Mouse (Mus musculus) limb, embryonic 14.5 days (tissue): ENCODE measurements around the gene Gm5134. TPM values are rescaled to one million over a fixed set of nuclear protein-coding genes. Genes with fewer than 3 reads are reported as not detected.
"Not testable (repeated sequence)": the region's sequence is repeated elsewhere in the genome, so short reads cannot be mapped to it uniquely, and the experiment has no call there.

Experiments used
- ATAC-seq: fragments of 200-750 bp; cut with Nextera tagmentation; 2 replicates; pipeline ENCODE4 v1.8.0; 2017; ENCODE audit warnings: low read depth, moderate number of reproducible peaks, moderate TSS enrichment; ENCODE audit not compliant: low FRiP score
- DNase-seq: peaks from one replicate; pipeline ENCODE4 v3.0.0-alpha.2; 2015; ENCODE audit warnings: low spot score
- H3K27ac ChIP-seq: fragments of 300-500 bp; sonication (generic); replicated peaks from 2 replicates; pipeline ENCODE4 v1.5.1; 2014; ENCODE audit warnings: low read depth, mild to moderate bottlenecking, low read length, moderate library complexity, mixed read lengths
- H3K27me3 ChIP-seq: fragments of 300-500 bp; sonication (generic); 2 replicates; pipeline ENCODE4 v1.6.1; 2014; ENCODE audit warnings: low read length, mixed read lengths; ENCODE audit not compliant: control insufficient read depth, insufficient read depth
- H3K36me3 ChIP-seq: fragments of 300-500 bp; sonication (generic); 2 replicates; pipeline ENCODE4 v1.6.1; 2014; ENCODE audit warnings: mild to moderate bottlenecking, low read length, moderate library complexity, mixed read lengths; ENCODE audit not compliant: control insufficient read depth, insufficient read depth
- H3K4me1 ChIP-seq: fragments of 300-500 bp; sonication (generic); 2 replicates; pipeline ENCODE4 v1.6.1; 2014; ENCODE audit warnings: antibody characterized with exemption, low read length, mixed read lengths; ENCODE audit not compliant: control insufficient read depth, insufficient read depth
- H3K4me2 ChIP-seq: fragments of 300-500 bp; sonication (generic); replicated peaks from 2 replicates; pipeline ENCODE4 v1.6.1; 2014; ENCODE audit warnings: low read depth, mild to moderate bottlenecking, low read length, moderate library complexity; ENCODE audit not compliant: severe bottlenecking
- H3K4me3 ChIP-seq: fragments of 300-500 bp; sonication (generic); replicated peaks from 2 replicates; pipeline ENCODE4 v1.5.1; 2014; ENCODE audit warnings: low read length
- H3K9ac ChIP-seq: fragments of 300-500 bp; sonication (generic); 2 replicates; pipeline ENCODE4 v1.6.1; 2014; ENCODE audit warnings: mild to moderate bottlenecking, low read depth, low read length, moderate library complexity; ENCODE audit not compliant: severe bottlenecking
- H3K9me3 ChIP-seq: fragments of 300-500 bp; sonication (generic); 2 replicates; pipeline ENCODE4 v1.6.1; 2016; ENCODE audit warnings: low read length; ENCODE audit not compliant: control insufficient read depth
- POLR2A ChIP-seq: fragments of 200-500 bp; IDR thresholded peaks from 2 replicates; pipeline ENCODE4 v1.8.0; 2012; ENCODE audit warnings: inconsistent platforms, mild to moderate bottlenecking, moderate library complexity, borderline replicate concordance; ENCODE audit not compliant: insufficient read depth, insufficient read length; ENCODE audit errors: extremely low read depth
- WGBS: fragments of 180-500 bp; shearing (Covaris S2); extraction: QIAGEN DNeasy Blood & Tissue Kit; methylation state at CpG from one replicate; pipeline ENCODE4 v1.1.7; 2014; 5-methylcytosine and 5-hydroxymethylcytosine counted together
- polyA plus RNA-seq, 2 experiments: library from polyadenylated mRNA; depleted of rRNA in 1 of 2; stranded (reverse) in 1 of 2; unstranded in 1 of 2; fragments of >200 nt; fragmentation: Nextera tagmentation in 1 of 2; extraction: Ambion mirVana in 1 of 2; gene quantifications; 2 replicates each; pipeline versions ENCODE4 v1.2.1 to v1.2.3; 2012 to 2014

The Gm5134 gene
- polyA plus RNA-seq, 2 experiments: 0.04 to 0.10 TPM

DNA sequence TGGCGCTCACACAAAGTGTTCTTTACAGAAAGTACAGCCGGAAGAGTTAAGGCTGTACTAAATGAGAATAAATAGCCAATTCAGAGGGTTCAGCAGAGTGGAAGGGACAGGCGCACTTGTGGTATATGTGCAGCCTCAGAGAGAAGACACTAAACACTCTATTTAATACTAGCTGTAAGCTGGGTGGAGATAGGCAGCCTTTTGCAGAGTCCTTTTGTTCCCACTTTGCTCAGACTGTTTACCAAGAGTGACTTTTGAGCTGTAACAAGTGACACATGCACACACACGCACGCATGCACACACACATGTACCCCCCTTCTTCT, 24.5 kb downstream of the Gm5134 start:
- H3K4me1 ChIP-seq: no peaks in the 10 kb centered on the region
- H3K27me3 ChIP-seq: no peaks in the 10 kb centered on the region
- no peak overlapping the region for H3K27ac ChIP-seq
- DNase-seq: no peak
- no peak for ATAC-seq
- WGBS: 92% methylated on average over 5 of the region's 5 CpGs
- no peaks in the 10 kb centered on the region for H3K9me3 ChIP-seq
- no peak overlapping the region for H3K9ac ChIP-seq
- no peak for TF ChIP-seq POLR2A
- H3K4me2 ChIP-seq: no peak overlapping the region
- H3K36me3 ChIP-seq: no peaks in the 10 kb centered on the region
- no peak overlapping the region for H3K4me3 ChIP-seq

DNA sequence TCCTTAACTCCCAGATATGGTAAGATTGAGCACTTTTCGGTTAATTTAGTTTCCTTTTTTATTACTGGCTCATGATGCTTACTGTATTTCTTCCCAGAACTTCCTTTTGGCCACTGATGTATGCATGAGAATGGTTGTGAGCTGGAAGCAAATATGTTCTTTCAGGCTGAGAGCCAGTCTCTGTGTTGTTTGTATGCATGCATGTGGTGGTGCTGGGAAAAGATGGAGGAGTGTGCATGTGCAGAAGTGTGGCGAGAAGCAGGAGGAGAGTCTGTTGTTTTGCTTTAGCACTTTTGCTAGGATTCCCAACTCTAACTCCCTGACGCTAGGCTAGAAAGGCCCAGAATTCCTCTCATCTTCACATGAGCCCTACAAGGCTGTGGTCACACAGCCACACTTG, 25.1 kb downstream of the Gm5134 start:
- 88% methylated on average over 3 of the region's 3 CpGs for WGBS
- TF ChIP-seq POLR2A: no peak
- DNase-seq (no peak), ATAC-seq (no peak)
- no peaks in the 10 kb centered on the region for H3K9me3 ChIP-seq
- no peak overlapping the region for H3K4me2 ChIP-seq
- H3K36me3 ChIP-seq: no peaks in the 10 kb centered on the region
- no peak overlapping the region for H3K4me3 ChIP-seq
- no peaks in the 10 kb centered on the region for H3K27me3 ChIP-seq
- H3K9ac ChIP-seq: no peak overlapping the region
- no peaks in the 10 kb centered on the region for H3K4me1 ChIP-seq
- no peak overlapping the region for H3K27ac ChIP-seq

DNA sequence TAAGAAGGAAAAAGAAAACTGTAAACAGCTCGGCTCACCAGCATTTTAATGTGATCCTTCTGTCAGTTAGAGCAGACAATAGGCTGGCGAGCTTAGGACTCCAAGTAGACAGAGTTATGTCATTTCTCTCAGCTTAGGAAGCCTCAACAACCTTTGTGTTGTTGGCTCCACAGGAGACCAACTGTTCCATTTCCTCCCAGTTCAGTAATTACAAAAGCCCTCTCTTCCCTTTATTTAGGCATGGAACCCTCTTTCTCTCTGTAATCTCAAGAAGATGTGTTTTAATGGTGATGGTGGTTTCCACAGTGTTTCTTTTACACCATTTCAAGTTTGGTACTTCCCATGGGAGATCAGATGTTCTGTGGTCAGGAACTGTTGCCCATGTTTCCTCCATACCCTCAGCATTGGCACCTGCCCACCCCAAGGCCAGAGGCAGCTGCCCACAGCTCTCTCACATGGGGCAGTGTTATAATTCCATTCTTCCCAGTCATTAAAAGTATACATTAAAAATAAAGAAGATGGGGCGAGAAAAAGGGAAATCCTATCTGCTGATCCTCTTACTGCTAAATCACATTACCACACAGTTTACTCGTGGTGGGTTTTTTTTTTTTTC, 36.2 kb downstream of the Gm5134 start:
- Histone ChIP-seq H3K4me1 (no peaks in the 10 kb centered on the region), H3K4me3 (no peak overlapping the region), H3K27me3 (no peaks in the 10 kb centered on the region), H3K36me3 (no peaks in the 10 kb centered on the region), H3K9me3 (no peaks in the 10 kb centered on the region), H3K27ac (no peak overlapping the region), H3K4me2 (no peak overlapping the region), H3K9ac (no peak overlapping the region)
- WGBS: 73% methylated on average over 4 of the region's 4 CpGs
- no peak for TF ChIP-seq POLR2A
- DNase-seq (no peak), ATAC-seq (no peak)

DNA sequence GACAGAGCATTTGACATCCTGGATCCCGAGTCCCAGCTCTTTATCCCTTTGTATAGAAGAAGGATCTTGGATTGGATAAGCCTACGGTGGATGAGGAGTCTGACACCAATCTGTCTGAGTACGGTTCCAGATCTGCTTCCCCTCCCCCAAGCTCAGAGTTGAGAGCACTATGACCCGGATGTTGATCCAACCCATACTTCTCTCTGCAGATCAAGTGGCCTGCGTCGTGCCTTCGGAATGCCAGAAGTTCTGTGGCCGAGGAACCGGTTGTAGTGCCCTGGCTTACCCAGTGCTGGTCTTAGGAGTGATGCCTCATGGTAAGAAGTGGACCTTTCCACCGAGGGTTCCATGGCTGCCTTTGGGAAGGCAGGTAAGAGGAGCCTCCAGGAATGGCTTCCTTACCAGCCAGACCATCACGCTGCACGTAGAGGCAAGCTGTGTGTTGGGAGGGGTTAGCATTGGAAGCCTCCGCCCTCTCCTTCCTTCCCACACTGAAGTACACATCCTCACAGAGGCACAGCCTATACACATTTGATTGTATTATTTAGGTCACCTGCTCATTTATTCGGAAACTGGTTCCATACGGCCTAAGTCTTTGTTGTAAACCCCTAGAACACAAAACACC, 39.4 kb downstream of the Gm5134 start:
- no peak for TF ChIP-seq POLR2A
- H3K9me3 ChIP-seq: no peaks in the 10 kb centered on the region
- no peak overlapping the region for H3K4me3 ChIP-seq
- DNase-seq (no peak), ATAC-seq (no peak)
- no peak overlapping the region for H3K4me2 ChIP-seq
- no peaks in the 10 kb centered on the region for H3K4me1 ChIP-seq
- no peaks in the 10 kb centered on the region for H3K36me3 ChIP-seq
- WGBS: 84% methylated on average over 15 of the region's 15 CpGs
- no peak overlapping the region for H3K9ac ChIP-seq
- no peak overlapping the region for H3K27ac ChIP-seq
- H3K27me3 ChIP-seq: no peaks in the 10 kb centered on the region

DNA sequence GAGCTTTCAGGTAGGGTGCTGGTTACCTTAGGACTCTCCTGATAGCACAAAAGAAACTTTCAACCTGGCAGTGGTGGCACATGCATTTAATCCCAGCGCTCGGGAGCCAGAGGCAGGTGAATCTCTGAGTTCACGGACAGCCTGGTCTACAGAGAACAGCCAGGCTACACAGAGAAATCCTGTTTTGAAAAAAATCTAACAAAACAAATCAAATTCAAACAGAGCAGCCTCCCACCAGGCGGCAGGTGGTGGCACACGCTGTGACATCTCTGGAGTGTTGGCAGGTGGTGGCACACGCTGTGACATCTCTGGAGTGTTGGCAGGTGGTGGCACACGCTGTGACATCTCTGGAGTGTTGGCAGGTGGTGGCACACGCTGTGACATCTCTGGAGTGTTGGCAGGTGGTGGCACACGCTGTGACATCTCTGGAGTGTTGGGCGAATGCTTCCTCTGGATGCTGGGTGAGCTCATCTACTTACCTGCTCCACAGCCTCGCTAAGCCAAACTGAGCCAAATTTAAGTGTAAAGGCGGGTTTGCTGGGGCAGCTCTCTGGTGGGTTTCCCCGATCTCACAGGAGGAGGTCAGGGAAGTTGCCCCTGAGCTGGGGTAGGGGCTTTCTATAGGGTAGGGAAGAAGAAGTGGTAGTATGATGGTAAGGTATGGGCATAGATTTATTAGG, 40.4 kb downstream of the Gm5134 start:
- H3K27me3 ChIP-seq, H3K4me1 ChIP-seq, H3K4me3 ChIP-seq, H3K27ac ChIP-seq, H3K9ac ChIP-seq, H3K9me3 ChIP-seq, H3K4me2 ChIP-seq, H3K36me3 ChIP-seq, DNase-seq, ATAC-seq: not testable (repeated sequence)
- WGBS: 78% methylated on average over 10 of the region's 13 CpGs
